Mouse (Mus musculus): ENCODE results near the gene Ormdl2.
"Not testable (repeated sequence)": the region's sequence is repeated elsewhere in the genome, so short reads cannot be mapped to it uniquely, and the experiment has no call there.

Ormdl2 gene

GRCm38 (mm10) chr10:128821358-128822056 is at the start of gene Ormdl2:
Gene Ormdl2 (minus strand): TSS chr10:128821645.
- DNase-seq, result peak; percentile 99

GRCm38 (mm10) chr10:128870341-128870740 is 48.9 kb upstream of the Ormdl2 start:
- DNase-seq, result no peak

DNA sequence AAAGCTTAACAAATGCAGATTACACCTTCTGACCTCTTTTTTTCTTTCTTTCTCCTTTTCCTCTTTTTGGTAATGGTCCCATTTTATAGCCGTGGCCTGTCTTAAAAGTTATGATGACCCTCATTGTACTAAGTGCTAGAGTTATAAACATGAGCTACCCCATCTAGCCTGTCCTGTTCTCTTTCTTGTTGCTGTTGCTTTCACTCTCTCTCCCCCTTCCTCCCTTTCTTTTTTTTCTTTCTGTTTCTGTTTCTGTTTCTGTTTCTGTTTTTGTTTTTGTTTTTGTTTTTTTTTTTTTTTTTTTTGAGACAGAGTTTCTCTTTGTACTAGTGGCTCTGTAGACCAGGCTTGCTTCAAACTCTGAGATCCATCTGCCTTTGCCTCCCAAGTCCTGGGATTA is 45.1 kb upstream of the Ormdl2 start:
- DNase-seq, result no peak

- no peak for DNase-seq
These were observed 44.6 kb upstream of the Ormdl2 start for GRCm38 (mm10) chr10:128866042-128866441.

DNA sequence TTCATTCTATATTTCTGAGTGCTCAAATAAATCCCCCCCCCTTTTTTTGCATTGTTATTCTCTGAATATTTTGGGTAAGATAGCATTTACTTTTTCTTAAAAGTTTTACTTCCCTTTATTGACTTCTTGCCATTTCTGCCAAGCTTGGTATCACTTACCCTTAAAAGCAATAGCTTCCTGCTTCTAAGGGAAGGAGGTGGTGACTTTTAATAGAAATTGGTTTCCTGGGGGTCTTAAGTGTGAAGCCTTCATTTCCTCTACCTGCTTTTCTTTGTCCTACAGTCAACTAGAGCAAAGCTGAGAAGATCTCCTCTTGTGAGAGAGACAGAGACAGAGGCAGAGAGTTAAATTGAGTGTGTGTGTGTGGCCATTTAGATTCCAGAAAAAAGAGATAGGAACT is 39.7 kb upstream of the Ormdl2 start:
- no peak for DNase-seq

DNA sequence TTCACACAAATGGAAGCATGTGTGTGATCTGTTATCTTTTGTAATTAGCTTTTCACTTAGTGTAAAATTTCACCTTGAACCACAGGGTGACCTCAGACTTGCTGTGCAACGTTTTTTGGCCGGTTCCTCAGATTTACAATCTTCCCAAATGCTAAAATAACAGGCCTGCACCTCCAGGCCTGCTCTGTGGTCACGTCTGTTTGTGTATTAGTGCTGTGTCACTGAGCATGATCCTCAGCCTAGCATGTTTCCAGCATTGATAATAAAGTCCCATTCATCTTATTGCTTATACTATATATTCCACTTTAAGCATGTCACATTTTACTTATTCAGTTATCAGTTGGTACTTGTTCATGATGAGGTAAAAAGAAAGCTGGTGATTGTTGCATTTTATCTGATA is 28.9 kb upstream of the Ormdl2 start:
- no peak for DNase-seq

DNA sequence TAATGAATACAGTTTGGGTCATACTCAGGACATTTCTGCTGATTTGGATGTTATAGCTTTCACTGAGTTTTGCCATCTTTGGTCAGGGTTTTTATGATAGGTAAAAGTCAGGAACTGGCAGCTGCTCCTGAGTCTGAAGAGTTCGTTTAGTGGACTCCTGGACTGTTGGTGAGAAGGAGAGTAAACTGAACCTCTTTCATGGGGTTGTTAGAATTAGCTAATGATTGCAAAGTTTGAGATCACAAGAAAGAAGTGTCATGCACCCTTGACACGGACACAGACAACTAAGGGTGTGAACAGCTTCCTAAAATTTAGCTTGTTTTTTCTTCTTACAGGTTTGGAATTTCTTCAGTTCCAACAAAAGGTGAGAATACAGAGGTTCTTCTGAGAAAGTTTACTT is 27.0 kb upstream of the Ormdl2 start:
- no peak for DNase-seq

- DNase-seq, result no peak
These were observed 25.2 kb upstream of the Ormdl2 start for GRCm38 (mm10) chr10:128846664-128847063.

- peak; percentile 25 for DNase-seq
These were observed 24.1 kb upstream of the Ormdl2 start for GRCm38 (mm10) chr10:128845516-128845915.

GRCm38 (mm10) chr10:128843260-128843659 is 21.8 kb upstream of the Ormdl2 start:
- DNase-seq, result no peak

- no peak for DNase-seq
These were observed 19.2 kb upstream of the Ormdl2 start for GRCm38 (mm10) chr10:128840612-128841011.

DNA sequence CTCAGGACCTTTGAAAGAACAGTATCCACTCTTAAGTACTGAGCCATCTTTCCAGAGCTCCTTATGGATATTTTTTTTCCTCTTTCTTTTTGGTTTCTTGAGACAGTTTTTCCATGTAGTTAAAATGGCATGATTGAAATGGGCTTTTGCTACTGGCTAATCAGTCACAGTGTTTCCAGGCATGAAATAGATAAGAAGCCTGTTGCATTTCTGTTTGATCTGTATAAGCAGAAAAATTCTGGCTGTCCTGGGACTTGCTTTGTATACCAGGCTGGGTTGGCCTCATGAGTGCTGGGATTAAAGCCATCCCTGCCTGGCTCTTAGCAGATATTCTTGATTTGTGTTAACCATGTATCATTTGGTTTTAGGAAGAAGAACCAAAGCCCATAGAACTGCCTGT is 18.0 kb upstream of the Ormdl2 start:
- DNase-seq, result no peak

- no peak for DNase-seq
These were observed 16.0 kb upstream of the Ormdl2 start for GRCm38 (mm10) chr10:128837400-128837799.

DNA sequence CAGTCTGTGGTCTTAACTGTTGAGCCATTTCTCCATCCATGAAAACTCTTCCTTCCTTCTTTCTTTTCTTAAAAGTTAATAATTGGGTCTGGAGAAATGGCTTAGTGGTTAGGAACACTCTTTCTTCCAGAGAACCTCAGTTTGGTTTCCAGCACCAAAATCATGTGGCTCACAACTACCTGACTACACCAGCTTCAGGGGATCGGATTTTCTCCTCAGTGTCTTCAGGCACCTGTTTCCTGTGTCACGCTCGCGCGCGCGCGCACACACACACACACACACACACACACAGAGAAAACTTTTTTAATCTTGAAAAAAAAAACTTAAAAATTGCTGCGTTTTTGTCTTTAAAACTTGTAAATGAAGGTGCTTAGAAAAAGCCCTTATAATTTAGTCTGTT is 2.4 kb upstream of the Ormdl2 start:
- DNase-seq, result no peak

GRCm38 (mm10) chr10:128823087-128823486 is 1.6 kb upstream of the Ormdl2 start:
- DNase-seq, result not testable (repeated sequence)

- no peak for DNase-seq
These were observed 690 bp upstream of the Ormdl2 start for GRCm38 (mm10) chr10:128822135-128822534.

DNA sequence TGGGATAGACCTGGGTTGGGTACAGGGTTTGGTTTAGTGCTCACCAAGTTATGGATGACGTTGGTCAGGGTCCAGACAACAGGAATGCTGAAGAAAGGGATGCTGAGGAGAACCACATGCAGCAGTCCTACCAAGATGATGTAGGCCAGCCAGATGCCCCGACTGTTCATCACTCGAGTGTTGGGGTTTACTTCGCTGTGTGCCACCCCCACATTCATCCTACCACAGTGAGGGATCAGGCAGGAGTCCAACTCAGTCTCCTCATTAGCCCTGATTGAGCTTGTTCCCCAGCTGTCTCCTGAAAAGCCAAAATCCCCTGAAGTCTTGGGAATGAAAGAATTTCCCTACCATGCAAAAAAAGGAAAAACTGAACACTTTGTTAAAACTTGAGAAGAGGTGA is 1.2 kb downstream of the Ormdl2 start:
- DNase-seq, result no peak

- no peak for DNase-seq
These were observed 4.4 kb downstream of the Ormdl2 start, which contains the start of gene Sarnp for GRCm38 (mm10) chr10:128817033-128817432. Gene Sarnp (plus strand): TSS chr10:128817333.

GRCm38 (mm10) chr10:128807018-128807417 is 14.4 kb downstream of the Ormdl2 start:
- DNase-seq, result no peak

GRCm38 (mm10) chr10:128806086-128806485 is 15.4 kb downstream of the Ormdl2 start:
- DNase-seq, result no peak

- DNase-seq, result peak; percentile 99
These were observed 16.1 kb downstream of the Ormdl2 start for GRCm38 (mm10) chr10:128805092-128806000.

DNA sequence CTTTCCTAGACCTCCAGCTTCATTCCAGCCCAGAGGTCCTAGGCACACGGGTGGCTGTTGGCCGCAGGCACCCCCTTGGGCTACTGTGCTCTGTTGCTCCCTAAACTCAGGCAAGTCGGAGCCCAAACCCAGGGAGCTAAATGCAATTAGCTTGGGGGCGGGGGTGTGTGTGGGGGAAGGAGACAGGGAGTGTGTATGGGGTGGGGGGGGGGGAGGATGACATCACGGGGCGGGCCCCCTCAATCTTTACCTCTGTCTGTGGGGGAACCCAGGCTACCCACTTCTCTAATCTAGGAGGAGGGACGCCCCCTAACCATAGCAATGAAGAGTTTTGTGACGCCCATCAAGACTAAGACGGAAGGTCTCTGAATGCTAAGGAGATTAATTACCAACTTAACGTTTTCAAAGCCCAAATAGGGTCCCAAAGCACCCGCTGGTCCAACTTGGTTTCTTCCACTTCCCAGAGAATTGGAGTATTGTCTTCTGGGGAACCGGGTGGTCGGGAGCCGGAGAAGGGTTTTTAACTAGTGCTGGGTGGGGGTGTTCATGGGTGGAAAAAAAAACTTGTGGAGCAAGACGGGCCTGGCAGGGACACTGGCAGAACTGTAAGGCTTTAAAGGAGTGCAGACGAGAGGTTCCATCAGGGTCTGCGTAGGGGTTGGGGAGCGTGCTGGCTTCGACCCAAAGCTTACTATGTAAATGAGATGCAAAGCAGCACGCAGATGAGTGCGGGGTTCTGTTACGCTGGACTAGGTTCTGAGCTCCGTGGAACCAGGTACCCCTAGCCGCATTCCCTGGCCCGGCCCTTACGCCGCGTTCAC is 17.0 kb downstream of the Ormdl2 start, which contains the start of gene Tmem198b:
Gene Tmem198b, minus strand, starts transcription at position 100 of the 821 bp plus-strand sequence.
- peak; percentile 79 for DNase-seq

- DNase-seq, result peak; percentile 77
These were observed 17.6 kb downstream of the Ormdl2 start, which contains the start of gene Dnajc14 for GRCm38 (mm10) chr10:128803771-128804270. Gene Dnajc14 (plus strand): TSS chr10:128804062.

Measured in kidney, postnatal 10 days (tissue).